Mouse (Mus musculus) embryo, embryonic 11.5 days (tissue): ENCODE results near the gene Chp2.
"Not testable (repeated sequence)": the region's sequence is repeated elsewhere in the genome, so short reads cannot be mapped to it uniquely, and the experiment has no call there.

Experiments
- DNase-seq: peaks from one replicate; pipeline ENCODE4 v3.0.0-alpha.2; 2012; ENCODE audit warnings: low read depth, low spot score

Chp2 gene

DNA sequence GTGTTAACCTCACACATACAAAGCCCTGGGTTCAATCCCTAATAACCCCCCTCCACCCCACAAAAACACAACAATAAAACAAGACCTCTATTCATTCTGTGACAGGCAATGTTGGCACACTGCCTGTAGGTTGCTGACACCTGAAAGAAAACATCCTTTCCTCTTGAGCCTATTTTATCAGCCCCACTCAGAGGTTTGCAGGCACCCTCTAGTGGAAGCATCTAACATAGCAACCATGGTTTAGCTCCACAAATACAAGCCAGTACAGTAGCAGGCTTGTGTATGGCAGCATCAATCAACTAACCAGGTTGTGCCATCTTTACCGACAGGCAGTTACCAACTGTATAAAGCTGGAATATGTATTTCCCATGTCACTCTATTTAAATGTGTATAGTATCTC, 23.0 kb downstream of the Chp2 start:
- peak; percentile 30 for DNase-seq

DNA sequence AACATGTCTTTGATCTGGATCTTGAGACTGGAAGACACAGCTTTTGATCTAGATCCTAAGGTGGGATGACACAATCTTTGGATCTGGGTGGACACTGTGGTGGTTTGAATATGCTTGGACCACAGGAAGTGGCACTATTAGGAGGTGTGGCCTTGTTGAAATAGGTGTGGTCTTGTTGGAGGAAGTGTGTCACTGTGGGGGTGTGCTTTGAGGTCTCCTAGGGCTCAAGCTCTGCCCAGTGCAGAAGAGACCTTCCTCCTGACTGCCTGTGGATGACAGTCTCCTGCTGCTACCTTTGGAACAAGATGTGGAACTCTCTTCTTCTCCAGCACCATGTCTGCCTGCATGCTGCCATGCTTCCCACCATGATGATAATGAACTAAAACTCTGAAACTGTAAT, 23.4 kb downstream of the Chp2 start:
- not testable (repeated sequence) for DNase-seq

DNA sequence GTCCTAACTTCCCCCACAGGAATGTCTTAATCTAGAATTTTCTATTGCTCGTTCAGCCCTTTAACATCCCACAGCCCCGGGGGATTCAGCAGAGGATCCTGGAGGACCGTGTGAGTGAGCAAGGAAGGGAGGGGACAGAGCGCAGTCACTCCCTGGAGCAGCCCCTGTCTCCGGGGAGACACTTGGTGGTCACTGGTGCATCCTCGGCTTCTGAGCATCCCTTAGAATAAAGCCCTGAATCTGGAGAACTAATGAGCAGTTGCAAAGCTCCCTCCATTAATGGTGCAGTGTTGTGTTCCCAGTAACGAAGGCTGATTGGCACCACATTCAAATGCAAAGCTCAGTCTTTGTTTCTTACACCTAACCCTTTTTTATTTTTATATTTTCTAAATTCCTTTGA, 24.9 kb downstream of the Chp2 start:
- DNase-seq, result no peak

DNA sequence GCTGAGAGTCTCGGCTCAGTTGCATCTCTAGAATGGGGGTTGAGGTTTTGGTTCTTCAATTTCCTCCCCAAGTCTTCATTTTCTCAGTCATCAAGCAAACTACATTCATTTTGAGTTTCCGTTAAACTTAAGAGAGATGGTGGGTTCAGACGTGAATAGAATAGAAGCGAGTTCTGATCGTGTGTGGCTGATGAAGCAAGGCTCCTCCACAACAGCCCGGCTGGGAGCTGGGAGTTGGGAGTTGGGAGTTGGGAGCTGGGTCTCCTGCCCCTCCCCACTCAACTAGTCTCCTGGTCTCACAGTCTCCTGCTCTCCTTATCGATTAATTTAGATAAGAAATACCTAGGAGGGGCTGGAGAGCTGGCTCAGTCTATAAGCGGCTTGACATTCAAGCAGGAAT, 25.3 kb downstream of the Chp2 start:
- DNase-seq, result no peak

DNA sequence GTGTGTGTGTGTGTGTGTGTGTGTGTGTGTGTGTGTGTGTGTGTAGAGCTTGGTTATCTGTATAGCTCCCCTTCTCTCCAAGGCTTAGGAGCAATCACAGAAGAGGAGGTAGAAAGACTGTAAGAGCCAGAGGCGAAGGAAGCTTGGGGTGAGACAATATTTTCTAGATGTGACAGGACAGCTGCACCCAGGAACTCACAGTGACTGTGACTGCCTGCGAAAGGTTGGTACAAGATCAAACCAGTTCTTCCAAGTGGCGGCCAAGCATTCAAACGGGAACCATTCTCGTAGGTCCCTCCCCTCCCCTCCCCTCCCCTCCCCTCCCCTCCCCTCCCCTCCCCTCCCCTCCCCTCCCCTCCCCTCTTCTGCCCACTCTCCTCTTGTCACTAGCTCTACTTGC, 26.7 kb downstream of the Chp2 start:
- DNase-seq, result no peak

DNA sequence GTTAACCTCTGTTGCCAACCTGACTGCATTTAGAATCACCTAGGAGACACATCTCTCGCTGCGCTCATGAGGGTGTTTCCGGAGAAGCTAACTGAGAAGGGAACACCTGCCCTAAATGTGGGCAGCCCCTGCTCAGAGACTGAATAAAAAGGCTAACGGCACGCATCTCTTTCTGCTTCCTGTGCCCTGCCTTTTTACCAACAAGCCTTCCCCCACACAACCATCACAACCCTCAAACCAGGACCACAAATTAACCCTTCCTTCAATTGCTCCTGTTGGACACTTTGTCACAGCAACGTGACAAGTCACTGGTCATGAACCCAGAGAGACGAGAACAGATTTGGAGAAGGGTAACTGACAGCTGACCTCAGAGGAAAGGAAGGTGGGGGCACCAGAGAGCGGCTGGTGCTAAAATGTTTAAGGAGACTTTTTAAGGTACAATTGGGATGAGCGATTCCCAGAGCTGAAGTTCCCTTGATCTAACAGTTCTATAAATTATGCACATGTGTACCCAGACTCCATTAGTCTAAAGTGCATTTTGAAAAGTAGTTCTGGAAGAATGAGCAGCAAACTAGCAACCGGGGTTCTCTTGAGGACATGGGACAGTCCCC, 28.1 kb downstream of the Chp2 start:
- DNase-seq, result no peak

DNA sequence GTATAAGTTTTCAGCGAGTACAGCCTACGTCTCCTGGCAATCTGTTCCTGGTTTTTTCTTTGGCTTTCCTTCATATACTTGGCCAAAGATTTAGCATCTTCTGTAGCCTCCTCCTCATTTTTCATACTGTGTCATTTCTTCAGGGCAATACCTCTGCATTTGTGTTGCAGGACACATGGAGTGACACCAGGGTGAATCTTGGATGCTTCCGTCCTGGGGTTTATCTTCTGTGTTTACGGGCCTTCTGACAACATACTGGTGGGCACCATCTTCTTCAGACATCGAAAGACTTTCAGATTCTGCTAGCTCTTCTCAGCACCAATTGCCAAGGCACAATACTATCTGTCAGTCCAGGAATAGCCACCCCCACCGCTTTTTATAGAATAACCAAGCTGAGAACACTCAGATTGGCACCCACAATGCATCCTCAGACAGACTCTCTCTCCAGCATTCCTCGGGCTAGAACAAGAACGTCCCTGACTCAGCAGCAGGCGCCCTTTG, 30.1 kb downstream of the Chp2 start:
- no peak for DNase-seq

DNA sequence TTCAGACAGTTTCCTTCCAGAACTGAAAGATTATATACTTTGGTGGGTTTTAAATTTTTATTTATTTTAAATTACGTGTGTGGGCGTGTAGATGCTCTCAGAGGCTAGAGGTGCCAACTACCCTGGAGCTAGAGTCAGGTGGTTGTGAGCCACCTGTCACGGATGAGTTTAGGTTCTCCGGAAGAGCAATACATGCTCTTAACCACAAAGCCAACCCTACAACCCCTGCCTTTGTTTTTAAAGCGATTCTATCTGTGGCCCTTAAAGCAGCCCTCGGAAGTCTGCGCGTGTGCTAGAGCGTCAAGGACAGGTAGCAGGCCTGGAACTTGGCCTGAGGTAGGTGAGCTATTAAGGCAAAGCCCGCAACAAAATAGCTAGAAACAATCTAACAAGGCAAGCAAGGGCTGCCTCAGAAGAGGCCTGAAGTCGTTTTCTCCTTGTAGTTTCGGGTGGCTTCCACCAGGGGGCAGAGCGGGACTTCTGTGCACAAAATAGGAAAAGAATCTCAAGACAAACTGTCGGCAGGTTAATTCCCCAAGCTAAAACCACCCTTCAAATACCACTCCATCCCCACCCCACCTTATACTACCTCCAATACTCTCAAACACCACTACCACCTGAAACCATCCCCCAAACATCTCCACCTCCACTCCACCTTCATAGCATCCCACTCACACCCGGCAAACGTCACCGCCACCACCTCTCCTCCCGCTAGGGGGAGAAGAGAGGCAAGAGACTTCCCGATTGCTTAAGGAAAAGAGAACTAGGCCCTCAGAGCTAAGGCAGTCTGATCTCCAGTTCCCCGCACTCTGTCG, 32.1 kb downstream of the Chp2 start:
- DNase-seq, result peak; percentile 68

DNA sequence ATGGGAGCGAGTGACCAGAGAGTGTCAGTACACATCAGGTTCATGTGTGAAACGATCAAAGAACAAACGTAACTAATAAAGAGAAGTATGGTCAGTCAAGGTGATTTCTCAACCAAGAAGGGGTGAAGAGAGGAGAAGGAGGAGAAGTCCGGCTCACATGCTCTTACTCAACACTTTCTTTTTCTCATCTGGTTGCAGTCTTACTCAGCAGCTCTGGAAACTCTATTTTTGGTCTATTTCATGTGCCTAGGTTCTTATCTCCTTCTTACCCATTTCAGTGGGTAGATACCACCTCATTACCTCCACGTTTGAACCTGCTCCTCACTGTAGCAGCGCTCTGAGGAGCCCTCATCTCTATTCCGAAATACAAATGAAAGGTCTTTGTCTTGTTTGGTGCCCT, 37.4 kb downstream of the Chp2 start:
- DNase-seq, result no peak

DNA sequence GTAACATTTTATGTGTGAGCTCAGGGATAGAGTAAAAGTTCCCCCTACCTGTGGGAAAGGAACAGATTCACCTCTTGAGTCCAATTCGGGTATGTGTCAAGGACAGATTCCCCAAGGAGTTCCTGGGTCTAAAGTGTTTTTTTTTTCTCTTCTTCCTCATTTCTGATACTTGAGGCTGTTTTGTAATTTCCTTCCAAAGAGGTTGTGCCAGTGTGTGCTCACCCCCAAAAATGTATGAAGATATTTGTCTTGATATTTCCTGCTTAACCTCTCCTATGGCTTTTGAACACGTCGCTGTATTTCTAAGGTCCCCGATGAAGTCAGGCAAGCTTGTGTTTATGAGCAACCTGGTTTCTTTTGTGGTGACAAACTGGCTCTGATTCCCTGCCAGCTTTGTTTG, 39.2 kb downstream of the Chp2 start:
- DNase-seq, result no peak

DNA sequence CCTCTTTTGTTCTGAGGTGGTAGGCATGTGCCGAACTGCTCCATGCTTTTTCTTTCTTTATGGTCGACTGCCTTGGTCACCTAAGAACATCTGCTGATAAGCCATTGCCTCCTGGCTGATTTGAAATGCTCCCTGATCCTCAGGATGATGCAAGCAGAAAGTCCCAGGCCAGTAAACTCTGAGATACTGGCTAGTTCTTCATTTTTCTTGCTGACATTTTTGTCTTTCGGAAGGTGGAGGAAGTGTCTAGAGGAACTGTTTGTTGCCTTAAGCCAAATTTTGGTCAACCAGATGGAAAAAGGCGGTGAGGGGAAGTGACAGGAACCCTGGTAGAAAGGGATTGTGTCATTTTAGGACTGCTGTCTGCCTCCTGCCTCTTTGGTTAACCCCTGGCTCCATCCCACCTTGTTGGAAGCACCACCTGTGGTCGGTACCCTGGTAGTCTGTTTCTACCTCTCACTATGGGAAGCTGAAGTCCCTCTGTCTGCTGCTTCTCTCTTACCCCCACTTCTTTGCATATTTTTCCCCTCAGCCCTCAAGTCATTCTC, 40.8 kb downstream of the Chp2 start:
- no peak for DNase-seq

DNA sequence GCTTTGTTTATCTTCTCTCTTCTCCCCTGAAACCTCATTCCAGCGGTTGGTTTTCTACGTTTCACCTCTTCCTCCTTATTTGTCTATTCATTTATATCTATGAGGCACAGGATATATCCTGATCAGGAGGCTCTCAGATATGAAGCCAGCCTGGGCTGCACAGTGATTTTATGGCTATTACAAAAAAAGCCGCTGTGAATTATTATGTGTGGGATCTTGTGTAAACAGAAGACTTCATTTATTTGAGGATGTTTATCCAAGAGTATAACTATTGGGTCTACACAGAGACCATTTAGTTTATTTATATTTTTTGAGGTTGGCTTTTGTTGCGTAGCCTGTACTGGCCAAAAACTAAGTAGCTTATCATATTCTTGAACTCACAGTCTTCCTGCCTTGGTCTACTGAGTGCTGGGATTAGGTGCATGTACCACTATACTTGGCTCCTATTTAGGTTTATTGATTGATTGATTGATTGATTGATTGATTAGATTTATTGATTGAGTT, 49.7 kb downstream of the Chp2 start:
- no peak for DNase-seq

DNA sequence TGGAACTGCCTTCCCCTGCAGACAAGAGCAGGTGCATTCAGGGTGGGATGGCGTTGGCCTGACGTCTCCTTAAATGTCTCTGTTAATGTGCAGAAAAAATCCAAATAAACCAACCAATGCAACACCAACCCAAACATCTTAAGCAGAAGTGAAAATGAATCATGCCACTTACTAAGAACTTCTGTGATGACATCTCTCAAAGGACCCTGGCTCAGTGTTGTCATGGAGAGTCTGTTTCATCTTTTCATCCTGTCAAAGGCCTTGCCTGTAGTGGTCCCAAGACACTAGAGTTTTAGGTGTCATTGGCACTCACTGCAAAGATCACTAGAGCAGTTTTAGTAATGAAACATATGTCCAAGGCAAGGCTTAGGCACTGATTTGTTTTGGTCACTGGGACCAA, 53.0 kb downstream of the Chp2 start:
- DNase-seq, result no peak
